Mouse (Mus musculus): ENCODE measurements around the gene Rsph9.
A peak's percentile ranks its signal among the peaks of the same experiment; 100 is the strongest.

Rsph9 gene

GRCm38 (mm10) chr17:46139872-46140271 is 4.1 kb downstream of the Rsph9 start:
- DNase-seq (ENCODE audit: low read depth), result no peak

- DNase-seq (ENCODE audit: low read depth), result no peak
Observed at GRCm38 (mm10) chr17:46138563-46139236, 5.3 kb downstream of the Rsph9 start.

GRCm38 (mm10) chr17:46132862-46133261 is 11.2 kb downstream of the Rsph9 start:
- no peak for DNase-seq (ENCODE audit: low read depth)

GRCm38 (mm10) chr17:46132058-46132718 is 11.8 kb downstream of the Rsph9 start:
- peak; percentile 85 for DNase-seq (ENCODE audit: low read depth)

DNA sequence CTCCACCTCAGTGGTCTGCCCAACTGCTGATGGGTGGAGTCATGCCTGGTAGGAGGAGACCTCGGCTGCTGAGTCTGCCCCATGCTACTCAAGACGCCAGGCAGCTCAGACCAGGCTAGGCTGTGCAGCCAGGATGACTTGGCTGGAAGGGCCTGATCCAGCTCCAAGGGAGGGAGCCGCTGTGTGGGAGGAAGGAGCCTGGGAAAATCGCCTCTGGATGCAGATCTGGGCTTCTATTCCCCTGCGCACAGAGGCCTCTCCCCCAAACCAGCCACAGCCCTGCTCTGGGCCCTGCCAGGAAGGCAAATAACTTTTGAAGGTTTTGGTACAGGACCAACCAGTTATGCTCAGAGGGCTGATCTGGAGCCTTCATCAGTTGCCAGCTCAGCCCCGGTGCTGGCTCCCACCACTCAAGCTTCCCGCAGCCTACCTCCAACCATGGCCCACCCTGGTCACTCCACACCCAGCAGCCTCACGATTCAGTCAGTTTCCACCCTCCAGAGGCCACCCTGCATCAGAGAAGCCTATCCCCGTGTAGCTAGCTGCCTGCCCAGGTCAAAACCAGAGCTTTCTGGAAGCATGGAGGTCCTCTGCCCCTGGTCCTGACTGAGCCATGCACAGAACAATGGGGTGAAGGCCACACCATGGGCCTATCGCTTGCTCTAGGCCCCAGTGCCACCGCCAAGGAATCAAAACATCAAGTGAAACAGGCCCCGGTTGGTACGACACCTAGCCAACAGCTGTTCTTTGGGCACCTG is 14.1 kb downstream of the Rsph9 start:
- peak; percentile 63 for DNase-seq (ENCODE audit: low read depth)

GRCm38 (mm10) chr17:46127814-46128493 is 16.1 kb downstream of the Rsph9 start:
- no peak for DNase-seq (ENCODE audit: low read depth)

DNA sequence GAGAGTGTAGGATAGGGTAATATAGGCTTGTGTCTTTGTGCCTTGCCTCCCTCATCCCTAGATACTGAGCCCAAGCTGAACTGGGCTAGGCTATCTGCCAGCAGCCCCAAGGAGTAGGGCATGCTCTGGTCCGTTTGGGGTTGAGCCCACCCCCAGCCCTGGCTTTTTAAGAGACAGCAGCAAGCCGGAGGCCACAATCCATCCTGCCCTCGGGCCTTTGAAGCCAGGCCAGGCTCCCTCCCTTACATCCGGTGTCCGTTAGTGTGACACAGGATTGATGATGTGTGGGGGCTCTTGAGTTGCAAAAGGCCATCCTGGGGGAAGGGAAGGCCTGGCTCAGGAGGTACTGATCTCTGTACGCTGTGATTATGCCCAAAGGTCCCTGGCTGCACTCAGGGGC is 17.4 kb downstream of the Rsph9 start:
- no peak for DNase-seq (ENCODE audit: low read depth)

GRCm38 (mm10) chr17:46123953-46124700 is 19.9 kb downstream of the Rsph9 start:
- no peak for DNase-seq (ENCODE audit: low read depth)

DNA sequence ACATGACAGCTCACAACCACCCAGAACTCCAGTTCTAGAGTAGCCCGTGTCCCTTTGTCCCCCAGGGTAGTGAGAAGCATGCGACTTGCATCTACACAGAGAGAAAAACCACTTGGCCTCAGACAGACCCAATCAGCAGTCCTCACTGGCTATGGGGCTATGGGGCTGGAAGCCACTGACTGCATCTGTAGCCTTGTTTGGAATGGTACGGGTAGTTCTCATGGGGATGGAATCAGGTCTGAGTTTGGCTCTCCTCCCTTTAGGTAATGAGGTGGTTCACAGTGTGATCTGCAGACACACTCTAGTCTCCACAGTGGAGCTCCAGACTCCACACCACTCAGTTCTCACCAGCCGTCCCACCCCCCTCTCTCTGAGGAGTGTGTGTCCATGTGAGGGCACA is 20.7 kb downstream of the Rsph9 start:
- DNase-seq (ENCODE audit: low read depth), result no peak

- DNase-seq (ENCODE audit: low read depth), result no peak
Observed at GRCm38 (mm10) chr17:46122791-46123190, 21.2 kb downstream of the Rsph9 start.

DNA sequence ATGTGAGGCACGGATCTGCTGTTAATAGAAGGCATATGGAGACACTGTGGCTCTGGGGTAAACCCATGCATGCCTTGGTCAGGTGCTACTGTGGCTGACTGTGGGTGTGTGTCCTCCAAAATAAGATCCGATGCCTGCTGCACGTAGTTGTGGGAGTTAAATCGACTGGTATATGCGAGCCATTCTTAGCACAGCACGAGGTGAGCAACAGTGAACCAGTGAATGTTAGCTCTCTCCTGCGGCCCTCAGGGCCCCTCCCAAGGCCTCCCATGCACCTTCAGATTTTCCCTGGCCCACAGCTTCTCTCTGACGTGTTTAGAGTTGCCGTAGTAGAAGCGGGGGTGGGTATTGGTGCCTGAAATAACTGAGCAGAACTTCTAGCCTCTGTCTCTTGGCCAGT is 24.4 kb downstream of the Rsph9 start:
- no peak for DNase-seq (ENCODE audit: low read depth)

GRCm38 (mm10) chr17:46118423-46118850 is 25.6 kb downstream of the Rsph9 start:
- no peak for DNase-seq (ENCODE audit: low read depth)

- DNase-seq (ENCODE audit: low read depth), result no peak
Observed at GRCm38 (mm10) chr17:46117623-46118422, 26.2 kb downstream of the Rsph9 start.

DNA sequence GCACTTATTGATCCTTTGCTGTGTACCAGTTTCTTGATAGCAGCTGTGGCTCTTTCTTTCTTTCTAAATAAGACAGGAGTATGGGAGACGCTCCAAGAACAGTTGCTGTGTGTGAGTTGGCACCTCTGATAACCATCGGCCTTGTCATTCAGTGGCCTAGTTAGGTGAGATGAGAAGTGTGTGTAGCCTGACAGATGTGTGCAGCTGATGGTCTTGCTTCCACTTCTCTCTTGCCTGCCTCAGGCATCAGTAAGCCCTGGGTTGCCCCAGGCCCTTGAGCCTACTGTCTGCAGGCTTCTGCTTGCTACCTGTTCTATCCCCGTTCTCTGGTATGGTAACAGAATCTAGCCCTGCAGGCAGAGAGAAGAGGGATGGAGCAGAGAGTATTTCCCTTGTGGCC is 27.1 kb downstream of the Rsph9 start:
- no peak for DNase-seq (ENCODE audit: low read depth)

- no peak for DNase-seq (ENCODE audit: low read depth)
Observed at GRCm38 (mm10) chr17:46116138-46116537, 27.9 kb downstream of the Rsph9 start.

- no peak for DNase-seq (ENCODE audit: low read depth)
Observed at GRCm38 (mm10) chr17:46115489-46115888, 28.5 kb downstream of the Rsph9 start.

GRCm38 (mm10) chr17:46110402-46111289 is 33.4 kb downstream of the Rsph9 start, which contains the start of gene Mrps18a:
Mrps18a (plus strand) TSS chr17:46110986.
- DNase-seq (ENCODE audit: low read depth), result peak; percentile 87

DNA sequence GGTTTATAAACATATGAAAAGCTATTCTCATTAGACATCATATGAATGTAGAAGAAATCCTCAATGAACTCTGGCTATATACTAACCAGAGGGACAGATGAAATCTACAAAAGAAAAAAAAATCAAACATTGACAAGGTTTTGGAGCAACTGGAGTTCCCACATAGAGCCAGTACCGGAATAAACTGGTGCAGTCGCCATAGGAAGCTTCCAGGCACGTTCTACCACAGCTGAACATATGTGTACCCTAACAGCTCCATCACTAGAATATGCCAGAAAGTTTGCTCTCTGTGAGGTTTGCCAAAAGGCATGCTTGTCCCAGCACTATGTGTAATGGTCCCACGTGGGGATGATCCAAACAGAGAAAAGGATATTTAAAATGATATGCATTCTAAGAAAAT is 35.7 kb downstream of the Rsph9 start:
- no peak for DNase-seq (ENCODE audit: low read depth)

DNA sequence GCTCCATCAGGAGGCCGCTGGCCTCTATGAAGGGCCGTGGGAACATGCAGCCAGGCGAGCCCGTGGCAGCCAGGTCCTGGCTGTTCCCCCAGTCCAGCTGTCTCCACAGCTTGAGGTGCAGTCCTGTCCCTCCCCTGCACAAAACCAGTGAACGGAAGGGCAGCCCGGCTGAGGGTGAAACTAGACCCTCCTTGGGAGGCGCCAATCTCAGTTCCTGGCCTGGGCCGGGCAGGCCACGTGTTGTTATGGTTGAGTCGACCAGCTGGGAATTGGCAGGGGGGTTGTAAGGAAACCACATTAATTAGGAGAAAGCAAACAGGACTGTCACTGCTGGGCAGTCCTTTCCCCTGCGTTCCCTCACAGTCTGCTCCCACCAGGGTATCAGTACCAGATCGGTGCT is 39.5 kb downstream of the Rsph9 start:
- no peak for DNase-seq (ENCODE audit: low read depth)

Measured in NIH3T3 (cell line).